Mouse (Mus musculus) forebrain, embryonic 10.5 days (tissue): Measurements from ENCODE around the gene Gdpd4. TPM values are rescaled to one million over a fixed set of nuclear protein-coding genes. Genes with fewer than 3 reads are reported as not detected.

Experiments used
- DNase-seq: peaks from one replicate; pipeline ENCODE4 v3.0.0-alpha.2; 2017; ENCODE audit warnings: low spot score; ENCODE audit errors: extremely low spot score
- H3K27ac ChIP-seq: fragments of 300-500 bp; sonication (generic); 2 replicates; pipeline ENCODE4 v1.5.1; 2016; ENCODE audit warnings: mild to moderate bottlenecking
- H3K27me3 ChIP-seq: fragments of 300-500 bp; sonication (generic); 2 replicates; pipeline ENCODE4 v1.6.1; 2016; ENCODE audit warnings: mild to moderate bottlenecking; ENCODE audit not compliant: poor library complexity, severe bottlenecking
- H3K36me3 ChIP-seq: fragments of 300-500 bp; sonication (generic); replicated peaks from 2 replicates; pipeline ENCODE4 v1.6.1; 2016; ENCODE audit warnings: mild to moderate bottlenecking, moderate library complexity
- H3K4me1 ChIP-seq: fragments of 300-500 bp; sonication (generic); 2 replicates; pipeline ENCODE4 v1.6.1; 2016
- H3K4me3 ChIP-seq: fragments of 300-500 bp; sonication (generic); 2 replicates; pipeline ENCODE4 v1.5.1; 2016; ENCODE audit warnings: mild to moderate bottlenecking, moderate library complexity
- H3K9me3 ChIP-seq: fragments of 300-500 bp; sonication (generic); 2 replicates; pipeline ENCODE4 v1.6.1; 2016; ENCODE audit warnings: mild to moderate bottlenecking, moderate library complexity
- WGBS: fragments of 180-500 bp; shearing (Covaris S2); methylation state at CpG from one replicate; pipeline ENCODE4 v1.1.7; 2016; 5-methylcytosine and 5-hydroxymethylcytosine counted together
- polyA plus RNA-seq: library from polyadenylated mRNA; unstranded; fragments of >200 nt; fragmentation: Nextera tagmentation; extraction: Ambion mirVana; gene quantifications from 2 replicates; pipeline ENCODE4 v1.2.1, GENCODE M21; 2016

The Gdpd4 gene
- polyA plus RNA-seq, 1 experiment from 2014 or later: not detected

DNA sequence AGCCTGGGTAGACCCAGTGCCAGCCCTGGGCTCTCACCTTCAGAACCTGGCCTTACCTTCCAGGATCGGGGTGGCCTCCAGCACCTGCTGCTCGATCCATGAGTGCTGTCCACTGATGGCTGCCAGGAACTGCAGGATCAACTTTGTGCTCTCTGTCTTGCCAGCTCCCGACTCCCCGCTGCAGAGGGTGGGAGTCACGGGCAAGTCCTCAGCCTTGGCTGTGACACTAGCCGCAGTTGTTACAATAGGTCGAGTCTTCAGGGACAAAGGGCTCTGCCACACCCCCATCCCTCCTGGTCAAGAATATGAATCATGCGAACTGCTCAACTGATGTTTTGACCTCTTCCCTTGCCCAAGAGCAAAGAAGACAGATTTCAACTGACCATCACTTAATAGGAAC is 177.8 kb downstream of the Gdpd4 start:
- WGBS: 95% methylated on average over 8 of the region's 8 CpGs
- peaks cover 5% of the 10 kb centered on the region for H3K4me1 ChIP-seq
- H3K27me3 ChIP-seq: no peaks in the 10 kb centered on the region
- peaks cover 24% of the 10 kb centered on the region for H3K36me3 ChIP-seq
- no peak for DNase-seq
- H3K4me3 ChIP-seq: no peak overlapping the region
- no peak overlapping the region for H3K27ac ChIP-seq
- H3K9me3 ChIP-seq: peaks cover 9% of the 10 kb centered on the region

Other genes with a start within 250 kb of the Gdpd4 start
- gene Clns1a, start 223.3 kb upstream of the Gdpd4 start, polyA plus RNA-seq: 308 and 310 TPM in 2 replicates
- gene Aqp11, start 181.7 kb upstream of the Gdpd4 start, polyA plus RNA-seq: 3.0 and 4.1 TPM in 2 replicates
- 44.1 and 50.0 TPM in 2 replicates for gene Pak1, start 131.4 kb upstream of the Gdpd4 start, polyA plus RNA-seq
- gene Myo7a, start 199.6 kb downstream of the Gdpd4 start, polyA plus RNA-seq: 20.1 and 20.8 TPM in 2 replicates
- 0.11 and 0.19 TPM in 2 replicates for gene Omp, start 225.5 kb downstream of the Gdpd4 start, polyA plus RNA-seq